Mouse (Mus musculus) lung, adult 10 weeks (tissue): Measurements from ENCODE around the gene Lamc2. TPM values are rescaled to one million over a fixed set of nuclear protein-coding genes. Genes with fewer than 3 reads are reported as not detected.

Experiments used
- polyA plus RNA-seq: library from polyadenylated mRNA; stranded (reverse); fragments of 350-450 nt; fragmentation: Illumina TruSeq; extraction: RNeasy Lipid Tissue Mini Kit (QIAGEN cat#74804); gene quantifications from one replicate; pipeline ENCODE4 v1.2.3, GENCODE M21; 2014; ENCODE audit warnings: low read depth, low replicate concordance; ENCODE audit not compliant: insufficient read depth

Gene Lamc2
- polyA plus RNA-seq: 24.0 TPM

DNA sequence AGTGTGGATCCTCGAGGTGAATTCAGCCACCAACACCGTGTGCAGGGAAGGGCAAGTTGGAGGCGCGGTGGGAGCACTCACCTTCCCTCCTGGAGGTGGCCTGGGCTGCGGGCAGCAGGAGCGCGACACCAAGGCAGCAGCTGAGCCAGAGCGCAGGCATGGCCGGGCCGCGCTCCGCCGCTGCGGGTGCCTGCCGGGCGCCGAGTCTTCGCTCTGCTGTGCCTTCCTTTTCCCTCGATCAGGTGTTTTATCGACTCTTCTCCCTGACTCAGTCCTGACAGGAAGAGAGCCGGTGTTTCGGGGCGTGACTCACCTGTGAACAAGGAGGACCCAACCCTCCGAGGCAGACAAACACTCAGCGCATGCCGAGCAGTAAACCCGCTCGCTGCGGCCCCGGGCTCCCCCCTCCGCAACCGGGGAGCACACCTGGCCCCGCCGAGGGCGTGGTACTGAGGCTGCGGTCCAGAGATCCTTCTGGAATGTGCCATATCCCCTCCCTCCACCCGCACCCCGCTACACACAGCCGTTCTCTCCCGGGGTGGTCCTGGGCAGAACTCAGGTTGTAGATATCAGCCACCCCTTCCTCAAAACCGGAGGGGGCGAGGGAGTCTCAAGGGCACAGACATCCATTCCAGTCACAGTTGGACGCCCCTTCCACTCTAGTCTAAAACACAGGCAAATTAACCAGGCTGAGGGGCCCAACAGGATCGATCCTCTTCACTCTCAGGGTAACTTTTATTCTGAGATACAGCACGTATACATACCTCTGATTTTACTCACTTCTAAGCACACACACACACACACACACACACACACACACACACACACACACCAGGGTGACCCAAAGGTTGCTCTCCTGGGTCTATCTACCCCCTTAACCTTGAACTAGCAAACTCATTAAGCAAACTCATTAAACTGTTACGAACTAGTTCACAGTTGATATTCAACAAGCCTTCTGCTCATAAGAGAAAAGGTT, at the start of gene Lamc2:
Lamc2 (minus strand) TSS at position 620 of the 976 bp plus-strand sequence.

Other genes starting within 250 kb of the Lamc2 start
- 2.6 TPM for gene Nmnat2, start 231.5 kb downstream of the Lamc2 start, polyA plus RNA-seq
- 50.4 TPM for gene Lamc1, start 146.3 kb upstream of the Lamc2 start, polyA plus RNA-seq
- gene Shcbp1l, start 238.7 kb upstream of the Lamc2 start, polyA plus RNA-seq: 0.24 TPM